Mouse (Mus musculus): ENCODE data around the gene Manba.

The Manba gene

DNA sequence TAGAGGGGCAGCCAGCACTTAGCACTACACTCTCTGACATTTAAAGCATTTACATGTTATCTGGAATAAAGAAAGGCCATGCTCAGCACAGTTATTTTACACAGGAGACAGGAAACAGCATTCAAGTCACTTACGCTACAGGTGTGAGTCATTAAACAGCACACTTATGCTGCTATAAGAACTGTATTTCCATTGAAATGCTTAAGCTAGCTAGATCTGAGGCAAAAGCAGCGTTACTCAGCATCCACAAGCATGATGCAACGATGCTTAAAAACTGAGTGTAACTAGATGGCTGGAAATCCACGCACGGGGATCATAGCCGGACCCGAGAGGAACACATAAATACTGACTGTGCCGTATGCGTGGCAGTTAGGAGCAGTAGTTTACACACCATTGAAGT is 121.6 kb downstream of the Manba start:
- in situ Hi-C loops (cut with MboI; ENCODE audit: unreplicated experiment in 2 of 2), result no loop called here

DNA sequence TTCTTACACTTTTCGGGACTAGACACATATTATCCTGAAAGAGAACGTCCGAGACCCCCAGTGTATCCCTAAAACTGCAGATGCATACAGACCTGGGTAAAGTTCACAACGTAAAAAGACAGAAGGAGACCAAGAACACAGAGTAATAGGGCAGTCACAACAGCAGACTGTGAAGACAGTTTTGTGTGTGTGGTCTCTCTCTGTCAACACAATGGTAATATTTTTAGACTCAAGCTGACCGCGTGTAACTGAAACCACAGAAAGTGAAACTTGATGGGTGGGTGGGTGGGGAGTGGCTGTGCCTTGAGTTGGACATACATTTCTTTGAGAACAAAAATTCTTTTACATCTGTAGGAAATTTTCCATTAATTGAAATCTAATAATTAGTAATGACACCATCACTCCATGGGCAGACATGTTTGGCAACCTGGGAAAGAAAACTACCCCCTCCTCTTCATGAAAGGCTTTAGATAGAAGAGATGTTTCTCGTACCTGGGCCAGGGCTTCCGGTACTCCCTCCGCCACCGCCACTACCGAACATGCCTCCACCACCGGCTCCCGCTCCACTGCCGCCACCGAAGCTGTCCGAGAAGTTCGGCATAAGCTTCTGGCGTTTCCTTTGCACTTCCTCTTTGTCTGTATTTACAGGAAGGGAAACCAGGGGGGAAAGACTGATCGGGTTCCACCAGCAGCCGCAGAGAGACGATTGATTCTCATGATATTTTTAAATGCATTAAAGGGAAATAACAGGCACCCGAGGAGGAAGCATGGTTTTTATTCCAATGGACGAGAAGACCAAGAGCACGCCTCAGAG is 122.5 kb downstream of the Manba start:
- in situ Hi-C loops (cut with MboI; ENCODE audit: unreplicated experiment in 2 of 2), result no loop called here

DNA sequence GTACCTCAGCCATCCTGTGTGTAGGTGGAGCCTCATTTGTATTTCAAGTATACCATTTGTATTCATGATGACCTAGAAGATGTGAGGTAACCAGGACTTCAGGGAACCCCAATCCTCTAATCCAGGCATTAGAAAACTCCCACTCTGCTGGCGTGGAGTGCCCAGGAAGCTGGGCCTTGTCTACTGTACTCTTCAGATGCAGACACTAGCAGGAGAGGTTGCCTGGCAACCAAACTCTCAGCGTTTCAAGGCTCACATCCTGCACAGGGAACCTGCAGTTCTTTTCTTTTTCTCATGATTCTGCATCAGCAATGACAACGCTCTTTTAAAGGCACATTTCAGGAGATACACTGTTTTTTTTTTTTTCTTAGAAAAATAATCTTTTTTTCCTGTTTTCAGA is 124.8 kb downstream of the Manba start:
- in situ Hi-C loops (cut with MboI; ENCODE audit: unreplicated experiment in 2 of 2), result no loop called here

DNA sequence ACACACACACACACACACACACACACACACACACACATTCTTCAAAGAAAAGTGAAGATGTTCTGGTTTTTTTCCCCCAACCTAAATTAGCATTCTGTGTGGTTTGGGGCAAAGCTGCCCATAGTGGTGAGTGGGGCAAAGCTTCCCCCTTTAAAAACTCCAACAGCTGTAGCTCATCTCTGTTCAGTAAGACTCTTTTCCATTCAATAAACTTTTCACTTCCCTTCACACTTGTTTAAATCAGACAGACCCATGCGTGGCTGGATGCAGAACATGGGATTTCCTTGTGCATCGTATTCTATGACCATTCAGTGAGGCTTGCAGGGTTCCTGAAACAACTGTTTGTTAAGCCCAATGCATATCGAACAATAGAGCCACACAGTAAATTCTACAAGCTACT is 129.0 kb downstream of the Manba start:
- in situ Hi-C loops (cut with MboI; ENCODE audit: unreplicated experiment in 2 of 2), result no loop called here

DNA sequence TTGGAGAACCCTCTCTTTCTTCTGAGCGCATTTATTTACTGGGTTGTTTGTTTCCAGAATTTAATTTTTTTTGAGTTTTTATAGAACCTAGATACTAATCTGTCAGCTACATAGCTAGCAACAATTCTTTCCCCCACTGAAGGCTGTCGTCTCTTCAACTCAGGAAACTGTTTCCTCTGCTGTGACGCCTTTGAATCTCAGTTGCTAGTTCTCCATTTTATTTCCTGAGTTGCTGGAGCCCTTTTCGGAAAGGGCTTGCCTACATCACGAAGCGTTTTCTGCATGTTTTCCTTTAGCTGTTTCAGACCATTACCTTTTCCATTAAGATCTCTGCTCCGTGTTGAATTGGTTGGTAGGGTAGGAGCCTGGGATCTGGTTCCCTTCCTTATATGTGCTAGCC is 131.3 kb downstream of the Manba start:
- in situ Hi-C loops (cut with MboI; ENCODE audit: unreplicated experiment in 2 of 2), result no loop called here

Data from v-Abl transformed pro-B cells (cell line).